Mouse (Mus musculus) embryonic facial prominence, embryonic 10.5 days (tissue): ENCODE data around the gene Rad9b. TPM values are rescaled to one million over a fixed set of nuclear protein-coding genes. Genes with fewer than 3 reads are reported as not detected.
A peak's percentile ranks its signal among the peaks of the same experiment; 100 is the strongest.

Experiments used
- DNase-seq: peaks from one replicate; pipeline ENCODE4 v3.0.0-alpha.2; 2017; ENCODE audit warnings: low spot score
- H3K27ac ChIP-seq: fragments of 300-500 bp; sonication (generic); replicated peaks from 2 replicates; pipeline ENCODE4 v1.5.1; 2016; ENCODE audit warnings: mild to moderate bottlenecking
- H3K27me3 ChIP-seq: fragments of 300-500 bp; sonication (generic); replicated peaks from 2 replicates; pipeline ENCODE4 v1.6.1; 2016; ENCODE audit warnings: low read depth, mild to moderate bottlenecking; ENCODE audit not compliant: poor library complexity, severe bottlenecking
- H3K36me3 ChIP-seq: fragments of 300-500 bp; sonication (generic); replicated peaks from 2 replicates; pipeline ENCODE4 v1.6.1; 2016; ENCODE audit warnings: mild to moderate bottlenecking, moderate library complexity
- H3K4me1 ChIP-seq: fragments of 300-500 bp; sonication (generic); 2 replicates; pipeline ENCODE4 v1.6.1; 2016
- H3K4me3 ChIP-seq: fragments of 300-500 bp; sonication (generic); 2 replicates; pipeline ENCODE4 v1.5.1; 2016; ENCODE audit warnings: mild to moderate bottlenecking, moderate library complexity
- H3K9me3 ChIP-seq: fragments of 300-500 bp; sonication (generic); 2 replicates; pipeline ENCODE4 v1.6.1; 2016; ENCODE audit warnings: mild to moderate bottlenecking
- WGBS: fragments of 180-500 bp; shearing (Covaris S2); methylation state at CpG from one replicate; pipeline ENCODE4 v1.1.7; 2016; 5-methylcytosine and 5-hydroxymethylcytosine counted together
- polyA plus RNA-seq: library from polyadenylated mRNA; unstranded; fragments of >200 nt; fragmentation: Nextera tagmentation; extraction: Ambion mirVana; gene quantifications from 2 replicates; pipeline ENCODE4 v1.2.1, GENCODE M21; 2016

The Rad9b gene
- polyA plus RNA-seq, 1 experiment from 2014 or later, result 11.4 TPM

GRCm38 (mm10) chr5:122285029-122285766 is 68.8 kb downstream of the Rad9b start:
- Histone ChIP-seq H3K27ac (peak overlapping the region; percentile 90), H3K4me1 (peaks cover 34% of the 10 kb centered on the region), H3K9me3 (peaks cover 2% of the 10 kb centered on the region; the same call in 1 of the 2 replicates), H3K4me3 (peak overlapping the region; percentile 90), H3K36me3 (peaks cover 36% of the 10 kb centered on the region), H3K27me3 (peaks cover 6% of the 10 kb centered on the region; the same call in 1 of the 2 replicates)
- DNase-seq, result peak; percentile 57
- WGBS, result 1% methylated on average over 34 of the region's 34 CpGs

- Histone ChIP-seq H3K4me3 (peak within 1 kb of the TSS; percentile 90), H3K4me1 (peaks cover 40% of the 10 kb centered on the region), H3K27ac (peak within 1 kb of the TSS; percentile 90), H3K9me3 (no peaks in the 10 kb centered on the region), H3K36me3 (peaks cover 28% of the 10 kb centered on the region), H3K27me3 (peaks cover 9% of the 10 kb centered on the region)
- DNase-seq, result peak; percentile 97
- under 1% methylated on average over 114 of the region's 114 CpGs for WGBS
These were observed 69.6 kb downstream of the Rad9b start, which contains the start of gene Pptc7 for GRCm38 (mm10) chr5:122284183-122285028. Pptc7 (plus strand) TSS chr5:122284365.

- H3K27ac ChIP-seq, result peak overlapping the region; percentile 90; the same call in 1 of the 2 replicates
- 23% methylated on average over 2 of the region's 2 CpGs for WGBS
- DNase-seq, result no peak
- H3K36me3 ChIP-seq, result peaks cover 22% of the 10 kb centered on the region
- H3K9me3 ChIP-seq, result no peaks in the 10 kb centered on the region
- peak overlapping the region; percentile 90 for H3K4me3 ChIP-seq
- peaks cover 40% of the 10 kb centered on the region for H3K4me1 ChIP-seq
- H3K27me3 ChIP-seq, result peaks cover 9% of the 10 kb centered on the region
These were observed 70.2 kb downstream of the Rad9b start for GRCm38 (mm10) chr5:122283828-122284182.

GRCm38 (mm10) chr5:122280827-122281462 is 73.1 kb downstream of the Rad9b start:
- peaks cover 9% of the 10 kb centered on the region for H3K27me3 ChIP-seq
- H3K9me3 ChIP-seq, result no peaks in the 10 kb centered on the region
- peak; percentile 42 for DNase-seq
- peak overlapping the region; percentile 32 for H3K4me3 ChIP-seq
- WGBS, result 33% methylated on average over 19 of the region's 19 CpGs
- H3K4me1 ChIP-seq, result peaks cover 45% of the 10 kb centered on the region
- H3K36me3 ChIP-seq, result no peaks in the 10 kb centered on the region
- H3K27ac ChIP-seq, result 0 out of 2 replicates have a peak overlapping the region, but pooled peaks have one; percentile 30

- Histone ChIP-seq H3K4me3 (peak overlapping the region; percentile 32), H3K27ac (0 out of 2 replicates have a peak overlapping the region, but pooled peaks have one; percentile 30), H3K36me3 (no peaks in the 10 kb centered on the region), H3K27me3 (peaks cover 9% of the 10 kb centered on the region), H3K9me3 (no peaks in the 10 kb centered on the region), H3K4me1 (peaks cover 40% of the 10 kb centered on the region)
- 44% methylated on average over 6 of the region's 6 CpGs for WGBS
- DNase-seq, result no peak
These were observed 73.6 kb downstream of the Rad9b start for GRCm38 (mm10) chr5:122280422-122280826.

GRCm38 (mm10) chr5:122279799-122280421 is 74.1 kb downstream of the Rad9b start:
- WGBS, result 81% methylated on average over 12 of the region's 12 CpGs
- H3K9me3 ChIP-seq, result no peaks in the 10 kb centered on the region
- no peak overlapping the region for H3K4me3 ChIP-seq
- H3K4me1 ChIP-seq, result peaks cover 37% of the 10 kb centered on the region
- H3K27ac ChIP-seq, result no peak overlapping the region
- DNase-seq, result no peak
- no peaks in the 10 kb centered on the region for H3K36me3 ChIP-seq
- H3K27me3 ChIP-seq, result peaks cover 9% of the 10 kb centered on the region

- Histone ChIP-seq H3K4me1 (peaks cover 38% of the 10 kb centered on the region), H3K9me3 (no peaks in the 10 kb centered on the region), H3K27me3 (peaks cover 9% of the 10 kb centered on the region), H3K4me3 (no peak overlapping the region), H3K27ac (no peak overlapping the region), H3K36me3 (no peaks in the 10 kb centered on the region)
- no peak for DNase-seq
- 86% methylated on average over 7 of the region's 7 CpGs for WGBS
These were observed 75.1 kb downstream of the Rad9b start for GRCm38 (mm10) chr5:122278946-122279345.

- H3K27me3 ChIP-seq, result peaks cover 2% of the 10 kb centered on the region; the same call in 1 of the 2 replicates
- peak; percentile 44 for DNase-seq
- no peaks in the 10 kb centered on the region for H3K36me3 ChIP-seq
These were observed 79.2 kb downstream of the Rad9b start for GRCm38 (mm10) chr5:122274785-122275184.

More at GRCm38 (mm10) chr5:122274785-122275184, 79.2 kb downstream of the Rad9b start:
- Histone ChIP-seq H3K4me3 (no peak overlapping the region), H3K4me1 (peaks cover 20% of the 10 kb centered on the region), H3K27ac (no peak overlapping the region), H3K9me3 (no peaks in the 10 kb centered on the region)
- WGBS, result 23% methylated on average over 5 of the region's 5 CpGs

Other genes with a start within 250 kb of the Rad9b start
- gene Ccdc63, start 213.4 kb downstream of the Rad9b start, polyA plus RNA-seq, result not detected in 2 replicates
- gene Ppp1cc, start 196.0 kb downstream of the Rad9b start, polyA plus RNA-seq, result 296 and 318 TPM in 2 replicates
- 14.6 and 15.8 TPM in 2 replicates for gene Hvcn1, start 147.4 kb downstream of the Rad9b start, polyA plus RNA-seq
- 4.8 and 5.5 TPM in 2 replicates for gene Tctn1, start 89.8 kb downstream of the Rad9b start, polyA plus RNA-seq
- gene Pptc7, start 69.9 kb downstream of the Rad9b start, polyA plus RNA-seq, result 8.0 and 8.9 TPM in 2 replicates
- gene Vps29, start 136 bp upstream of the Rad9b start, polyA plus RNA-seq, result 194 and 197 TPM in 2 replicates
- gene Gpn3, start 17.6 kb upstream of the Rad9b start, polyA plus RNA-seq, result 89.8 and 94.6 TPM in 2 replicates
- gene Fam216a, start 18.1 kb upstream of the Rad9b start, polyA plus RNA-seq, result 89.2 TPM in 2 replicates
- 85.5 and 93.8 TPM in 2 replicates for gene Arpc3, start 37.6 kb upstream of the Rad9b start, polyA plus RNA-seq
- gene Anapc7, start 67.5 kb upstream of the Rad9b start, polyA plus RNA-seq, result 60.4 and 63.2 TPM in 2 replicates
- gene Atp2a2, start 148.0 kb upstream of the Rad9b start, polyA plus RNA-seq, result 35.3 and 38.1 TPM in 2 replicates